Mouse (Mus musculus): ENCODE measurements around the gene Deup1.

Gene Deup1

DNA sequence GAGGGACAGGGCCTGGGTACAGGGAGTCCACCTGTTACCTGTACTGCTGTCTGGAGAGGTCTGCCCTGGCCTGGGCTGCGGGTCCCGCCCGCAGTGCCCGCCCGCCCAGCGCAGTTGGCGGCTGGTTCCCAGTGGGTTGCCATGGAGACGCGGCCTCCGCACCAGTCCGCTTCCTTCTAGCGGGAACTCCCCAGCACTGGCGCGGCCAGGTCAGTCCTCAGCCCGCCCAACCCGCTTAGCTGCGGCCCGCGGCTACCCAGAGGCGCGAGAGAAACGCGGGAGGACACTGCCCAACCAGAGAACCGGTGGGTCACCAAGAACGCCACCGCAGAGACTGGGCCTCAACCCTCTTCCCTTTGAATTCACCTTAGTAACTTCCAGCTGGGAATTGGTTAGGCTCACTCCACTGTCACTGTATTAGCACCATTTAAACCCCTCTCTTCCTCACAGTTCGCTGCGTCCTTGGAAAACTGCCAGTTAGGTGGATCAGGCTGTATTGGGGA lies at the start of gene Deup1:
Gene Deup1, minus strand, starts transcription at position 149 of the 503 bp plus-strand sequence.
- no peak for DNase-seq (ENCODE audit: low spot score in 2 of 2)

- DNase-seq (ENCODE audit: low spot score in 2 of 2) = no peak
Observed at GRCm38 (mm10) chr9:15672251-15672650, 44.5 kb upstream of the Deup1 start.

DNA sequence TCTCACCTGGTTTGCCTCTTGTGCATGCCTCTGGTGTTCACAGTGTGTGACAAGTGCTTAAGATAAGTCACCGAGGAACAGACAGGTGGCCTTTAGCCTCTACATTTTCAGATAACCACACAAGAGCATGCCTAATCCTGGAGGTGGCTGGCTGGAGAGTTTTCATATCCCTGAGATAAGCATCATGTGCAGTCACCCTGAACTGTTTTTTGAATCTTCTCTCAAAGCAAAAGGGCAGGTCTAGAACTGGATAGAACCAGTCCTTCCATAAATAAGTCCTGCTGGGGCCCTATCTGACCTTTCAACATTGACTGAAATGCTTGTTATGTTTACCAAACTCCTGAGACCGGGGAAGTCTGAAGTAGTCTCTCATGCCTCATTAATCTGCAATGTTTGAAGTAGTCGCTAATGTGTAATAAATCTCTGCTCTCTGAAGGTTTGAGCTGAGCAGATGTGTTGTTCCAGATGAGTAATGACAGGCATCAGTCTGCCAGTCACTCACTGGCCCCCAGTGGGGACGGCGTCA lies 42.3 kb upstream of the Deup1 start:
- no peak for DNase-seq (ENCODE audit: low spot score in 2 of 2)

- no peak for DNase-seq (ENCODE audit: low spot score in 2 of 2)
Observed at GRCm38 (mm10) chr9:15669452-15669851, 41.7 kb upstream of the Deup1 start.

DNA sequence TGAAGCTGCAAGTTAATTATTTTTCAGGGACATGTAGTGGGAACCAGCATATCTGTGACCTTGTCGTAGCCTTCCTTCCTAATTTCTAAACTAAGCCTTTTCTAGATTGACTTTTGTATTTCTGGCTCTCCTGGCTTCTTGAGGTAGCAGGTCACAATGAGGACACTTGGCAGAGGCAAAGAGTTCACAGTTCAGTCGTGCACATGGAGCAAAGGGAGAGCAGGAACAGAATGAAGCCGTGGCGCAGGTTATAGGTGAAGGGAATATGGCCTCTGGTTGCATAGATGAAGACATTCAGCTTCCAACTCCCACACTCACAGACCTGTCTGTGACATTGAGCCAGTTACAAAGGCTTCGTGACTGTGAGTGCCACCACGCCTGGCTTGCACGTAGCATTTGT lies 36.9 kb upstream of the Deup1 start:
- no peak for DNase-seq (ENCODE audit: low spot score in 2 of 2)

DNA sequence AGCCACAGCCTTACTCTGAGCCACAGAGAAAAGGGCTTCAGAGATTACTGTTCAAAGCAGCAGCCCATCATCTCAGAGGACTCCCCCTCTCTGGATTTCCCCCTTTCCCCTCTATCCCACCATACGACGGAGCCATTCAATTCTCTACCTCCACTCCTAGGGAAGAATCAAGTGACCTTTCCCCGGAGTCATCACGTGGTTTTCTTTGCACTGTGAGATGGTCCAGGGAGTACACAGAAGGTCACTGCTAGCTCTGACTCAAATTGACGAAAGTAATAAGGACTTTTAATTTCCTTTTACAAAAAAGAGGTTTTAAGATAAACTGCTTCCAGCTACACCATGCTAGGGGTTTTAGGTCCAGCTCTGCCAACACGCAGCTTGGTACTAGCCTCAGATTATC lies 31.3 kb upstream of the Deup1 start:
- DNase-seq (ENCODE audit: low spot score in 2 of 2) = no peak

GRCm38 (mm10) chr9:15658236-15658785 lies 30.6 kb upstream of the Deup1 start:
- no peak for DNase-seq (ENCODE audit: low spot score in 2 of 2)

GRCm38 (mm10) chr9:15653036-15653435 lies 25.3 kb upstream of the Deup1 start:
- no peak for DNase-seq (ENCODE audit: low spot score in 2 of 2)

DNA sequence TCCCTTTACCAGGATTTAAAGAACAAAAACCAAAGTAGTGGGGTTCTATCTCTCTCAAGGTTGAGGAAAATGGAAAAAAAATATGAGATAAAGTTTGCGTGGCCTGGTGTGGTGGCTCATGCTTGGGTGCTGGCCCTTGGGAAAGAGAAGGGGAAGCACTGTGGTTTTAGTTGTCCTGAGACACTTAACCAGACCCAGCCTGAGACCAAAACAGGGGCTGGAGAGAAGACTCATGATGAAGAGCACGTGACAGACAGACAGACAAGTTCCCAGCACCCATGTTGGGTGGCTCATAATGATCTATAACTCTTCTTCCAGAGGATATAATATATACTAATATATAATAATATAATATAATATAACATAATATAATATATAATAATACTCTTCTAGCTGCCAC lies 22.2 kb upstream of the Deup1 start:
- no peak for DNase-seq (ENCODE audit: low spot score in 2 of 2)

DNA sequence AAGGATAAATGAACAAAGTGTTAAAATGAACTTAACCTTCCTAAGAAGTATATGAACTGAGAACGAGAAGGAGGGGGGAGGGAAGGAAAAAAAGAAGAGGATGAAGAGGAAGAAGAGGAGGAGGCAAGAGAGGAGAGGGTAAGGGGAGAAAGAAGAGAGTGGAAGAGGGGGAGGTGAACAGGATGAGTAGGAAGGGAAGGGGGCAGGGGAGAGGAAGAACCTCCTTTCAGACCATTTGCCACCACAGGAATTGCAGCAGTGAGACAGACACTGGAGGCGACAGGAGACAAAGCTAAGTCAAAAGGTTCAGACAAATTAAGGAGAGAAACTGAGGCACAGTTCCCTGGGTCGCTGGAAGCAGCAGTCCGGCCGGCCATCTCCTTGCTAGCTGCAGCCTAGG lies 349 bp downstream of the Deup1 start:
- DNase-seq (ENCODE audit: low spot score in 2 of 2) = no peak

DNA sequence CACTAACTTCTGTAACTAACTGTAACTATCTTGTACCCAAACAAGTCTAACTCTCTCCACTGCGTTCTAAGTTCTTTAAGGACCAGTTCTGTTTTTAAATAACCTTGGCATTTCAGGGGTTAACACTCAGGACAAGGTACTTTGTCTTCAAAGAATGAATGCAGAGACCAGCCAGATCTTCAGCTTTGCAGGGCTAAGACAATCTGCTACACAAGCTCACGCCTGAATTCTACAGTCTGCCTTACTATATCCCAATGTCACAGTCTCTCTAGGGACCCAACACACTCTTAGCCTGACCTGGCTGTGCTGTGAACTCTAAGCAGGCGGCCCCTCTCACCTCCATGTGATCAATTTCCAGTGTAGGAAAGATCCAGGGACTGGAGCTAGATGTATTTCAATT lies 3.0 kb downstream of the Deup1 start:
- no peak for DNase-seq (ENCODE audit: low spot score in 2 of 2)

DNA sequence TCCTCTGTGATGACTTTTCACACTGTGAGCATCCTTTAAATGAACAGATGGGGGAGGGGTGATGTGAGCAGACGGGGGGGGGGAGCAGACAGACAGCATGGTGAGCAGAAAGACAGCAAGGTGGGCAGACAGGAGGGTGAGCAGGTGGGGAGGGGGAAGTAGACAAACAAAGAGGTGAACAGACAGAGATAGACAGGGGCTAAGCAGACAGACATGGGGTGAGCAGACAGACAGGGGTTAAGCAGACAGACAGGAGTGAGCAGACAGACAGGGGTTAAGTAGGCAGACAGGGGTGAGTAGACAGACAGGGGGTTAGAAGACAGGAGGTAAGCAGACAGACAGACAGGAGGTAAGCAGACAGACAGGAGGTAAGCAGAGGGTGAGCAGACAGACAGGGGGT lies 8.0 kb downstream of the Deup1 start:
- no peak for DNase-seq (ENCODE audit: low spot score in 2 of 2)

- DNase-seq (ENCODE audit: low spot score in 2 of 2) = no peak
Observed at GRCm38 (mm10) chr9:15619020-15619590, 8.6 kb downstream of the Deup1 start.

- no peak for DNase-seq (ENCODE audit: low spot score in 2 of 2)
Observed at GRCm38 (mm10) chr9:15617061-15617460, 10.7 kb downstream of the Deup1 start.

DNA sequence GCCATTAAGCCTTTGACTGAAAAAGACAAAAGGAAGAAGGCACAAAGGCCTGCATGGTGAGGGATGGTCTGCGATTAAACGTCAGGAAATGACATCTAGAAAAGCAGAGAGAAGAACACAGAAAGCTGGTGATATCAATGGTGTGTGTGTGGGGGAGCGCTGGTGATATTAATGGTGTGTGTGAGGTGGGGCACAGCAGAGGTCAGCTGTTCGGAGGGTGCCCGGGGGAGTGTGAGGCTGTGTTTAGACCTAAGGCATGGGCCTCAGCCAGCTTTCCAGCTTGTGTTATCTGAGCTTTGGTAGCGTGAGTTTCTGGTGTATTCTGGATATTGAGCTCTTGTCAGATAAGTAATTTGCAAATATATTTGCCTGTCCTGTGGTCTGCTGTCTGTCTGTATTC lies 11.3 kb downstream of the Deup1 start:
- no peak for DNase-seq (ENCODE audit: low spot score in 2 of 2)

DNA sequence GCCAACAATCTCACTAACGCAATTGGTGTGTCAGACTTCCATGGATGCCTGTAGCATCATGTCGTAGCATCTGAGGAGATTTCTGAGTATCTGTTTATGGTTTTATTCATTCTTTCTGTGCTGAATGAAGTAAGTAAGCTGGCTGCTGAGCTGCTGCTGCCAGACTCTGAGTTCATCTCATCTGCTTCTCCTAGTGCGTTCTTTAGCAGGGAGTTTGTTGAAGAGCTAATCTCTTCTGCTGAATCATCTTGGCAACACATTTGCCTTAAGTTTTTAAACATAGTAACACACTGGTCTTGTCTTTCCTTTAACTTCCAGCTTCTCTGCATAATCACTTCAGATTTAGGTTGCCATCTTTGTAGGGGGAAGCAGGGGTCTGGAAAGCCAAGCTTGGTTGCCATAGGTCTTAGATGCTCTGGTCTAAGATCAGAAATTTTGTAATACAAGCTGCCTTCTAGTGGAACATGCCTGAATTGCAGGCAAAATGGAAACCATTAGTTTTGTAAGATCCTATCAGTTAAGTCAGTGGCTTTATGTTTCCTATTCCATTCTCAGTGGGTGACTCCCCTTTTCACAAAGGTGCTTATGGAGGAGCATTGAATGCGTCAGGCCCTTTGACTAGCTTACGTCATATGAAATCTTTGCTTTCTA lies 18.3 kb downstream of the Deup1 start:
- no peak for DNase-seq (ENCODE audit: low spot score in 2 of 2)

- DNase-seq (ENCODE audit: low spot score in 2 of 2) = no peak
Observed at GRCm38 (mm10) chr9:15607601-15608000, 20.1 kb downstream of the Deup1 start.

DNA sequence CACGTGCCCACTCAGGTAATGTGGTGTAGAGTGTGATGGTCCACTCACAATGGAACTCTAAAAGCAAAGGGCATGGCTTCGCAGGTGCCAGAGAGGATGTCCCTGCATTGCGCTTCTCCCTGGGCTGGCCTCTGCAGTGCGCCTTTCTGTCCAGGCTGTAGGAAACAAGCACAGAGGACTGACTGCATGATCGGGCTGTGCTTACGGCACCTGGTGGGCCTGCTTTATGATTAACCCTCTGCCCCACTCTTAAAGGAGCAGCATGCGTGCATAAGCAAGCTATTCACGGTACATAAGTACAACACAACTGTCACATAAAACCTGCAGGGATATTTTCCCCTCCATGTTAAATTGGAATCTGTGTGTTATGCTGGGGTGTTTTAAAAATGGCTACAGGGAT lies 24.6 kb downstream of the Deup1 start:
- no peak for DNase-seq (ENCODE audit: low spot score in 2 of 2)

DNA sequence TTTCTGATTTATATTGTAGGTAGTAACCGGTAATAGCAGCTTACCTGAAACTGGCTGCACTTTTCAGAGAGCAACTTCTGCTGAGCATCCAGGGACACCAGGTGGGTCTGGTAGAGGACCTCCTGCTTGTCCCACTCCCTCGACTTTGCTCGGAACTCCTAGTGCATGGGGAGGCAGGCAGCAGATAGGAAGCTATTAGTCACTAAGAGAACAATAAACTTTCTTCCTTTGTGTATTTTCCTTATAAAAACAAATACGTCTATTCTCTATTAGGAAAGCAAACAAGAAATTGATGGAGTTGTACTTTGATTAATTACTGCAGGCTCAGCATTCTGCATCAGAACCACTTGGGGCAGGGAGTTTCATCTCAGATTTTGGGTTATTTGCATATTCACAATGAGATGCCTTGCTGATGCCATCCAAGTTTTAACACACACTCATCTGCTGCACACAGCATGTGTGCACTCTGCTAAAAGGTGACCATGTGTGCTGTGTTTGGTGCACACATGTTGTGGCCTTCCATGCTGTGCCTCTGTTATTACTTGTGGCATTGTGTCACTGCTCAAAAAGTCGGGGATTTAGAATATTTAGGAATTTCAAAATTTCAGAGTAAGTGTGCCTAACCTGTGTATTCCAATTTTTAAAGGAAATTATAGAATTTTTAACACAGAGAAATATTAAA lies 26.7 kb downstream of the Deup1 start:
- DNase-seq (ENCODE audit: low spot score in 2 of 2) = no peak

- no peak for DNase-seq (ENCODE audit: low spot score in 2 of 2)
Observed at GRCm38 (mm10) chr9:15600156-15600858, 27.4 kb downstream of the Deup1 start.

- no peak for DNase-seq (ENCODE audit: low spot score in 2 of 2)
Observed at GRCm38 (mm10) chr9:15596598-15596997, 31.1 kb downstream of the Deup1 start.

DNA sequence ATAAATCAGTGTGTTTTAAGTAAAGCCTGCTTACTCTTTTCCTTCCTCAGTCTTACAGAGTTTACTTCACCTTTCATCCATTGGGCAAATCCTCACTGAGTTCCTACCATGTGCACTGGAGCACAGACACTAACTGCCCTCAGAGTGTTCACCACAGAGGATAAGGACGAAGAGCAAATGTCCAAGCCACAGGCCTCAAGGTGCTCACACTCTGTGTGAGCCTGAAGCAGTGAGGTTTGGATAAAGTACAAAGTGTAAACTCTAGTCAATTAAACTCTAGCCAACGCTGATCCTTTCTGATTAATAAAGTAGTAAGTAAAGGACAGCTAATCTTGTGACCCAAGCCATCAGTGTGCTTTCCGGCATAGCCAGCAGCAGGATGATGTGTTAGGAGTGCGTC lies 33.6 kb downstream of the Deup1 start:
- no peak for DNase-seq (ENCODE audit: low spot score in 2 of 2)
